Mouse (Mus musculus): Measurements from ENCODE around the gene Sf3b6. TPM values are rescaled to one million over a fixed set of nuclear protein-coding genes. Genes with fewer than 3 reads are reported as not detected.
"Not testable (repeated sequence)": the region's sequence is repeated elsewhere in the genome, so short reads cannot be mapped to it uniquely, and the experiment has no call there.

Sf3b6 gene
- 158 and 166 TPM in 2 replicates for polyA plus RNA-seq (2011; ENCODE audit: insufficient read length, low read depth, missing spikeins)

DNA sequence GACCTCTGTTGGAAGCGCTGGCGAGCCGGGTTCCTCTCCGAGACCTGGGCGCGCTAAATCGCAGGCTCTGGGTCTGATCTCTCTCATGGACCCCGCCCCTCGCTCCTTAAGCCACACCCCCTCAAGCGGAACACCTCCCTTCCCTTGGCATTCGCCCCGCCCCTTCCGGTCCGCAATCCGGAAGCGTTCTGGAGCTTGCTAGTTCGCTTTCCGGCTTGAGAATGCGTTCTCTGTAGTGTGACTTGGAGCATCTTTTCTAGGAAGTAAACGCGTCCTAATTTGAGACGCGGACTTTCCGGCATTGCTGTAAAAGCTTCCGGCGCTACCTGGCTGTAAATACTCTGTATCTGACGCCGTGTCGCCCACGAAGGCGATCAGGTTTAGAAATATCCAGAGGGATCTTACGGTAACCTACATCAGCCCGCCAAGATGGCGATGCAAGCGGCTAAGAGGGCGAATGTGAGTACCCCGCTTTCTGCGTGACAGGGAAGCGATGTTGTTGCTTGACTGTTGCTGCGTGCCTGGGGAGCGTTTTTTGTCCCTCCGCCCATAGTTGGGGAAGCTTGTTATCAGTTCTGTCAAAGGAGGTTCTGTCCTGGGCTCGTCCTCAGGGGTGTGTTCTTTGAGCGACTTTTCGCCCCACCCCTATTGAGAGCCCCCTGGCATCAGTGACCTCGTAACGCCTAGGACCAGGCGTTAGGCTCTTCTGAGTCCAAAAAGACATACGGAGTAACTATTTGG is at the start of gene Sf3b6:
TSS of gene Sf3b6 (plus strand) at position 184 of the 741 bp plus-strand sequence.
- Histone ChIP-seq H3K27ac (ENCODE audit: insufficient read depth, low read length) (peak within 1 kb of the TSS; percentile 68), H3K4me1 (ENCODE audit: control insufficient read depth, insufficient read depth, low read length) (peaks cover 6% of the 10 kb centered on the region), H3K4me3 (ENCODE audit: insufficient read depth, low read length) (peak within 1 kb of the TSS; percentile 80)
- no peak for TF ChIP-seq CTCF (IDR thresholded peaks at IDR 0.05; ENCODE audit: borderline replicate concordance, insufficient read depth, low read length)
- peak; percentile 91 for TF ChIP-seq POLR2A (IDR thresholded peaks at IDR 0.05; ENCODE audit: low read depth, low read length)

DNA sequence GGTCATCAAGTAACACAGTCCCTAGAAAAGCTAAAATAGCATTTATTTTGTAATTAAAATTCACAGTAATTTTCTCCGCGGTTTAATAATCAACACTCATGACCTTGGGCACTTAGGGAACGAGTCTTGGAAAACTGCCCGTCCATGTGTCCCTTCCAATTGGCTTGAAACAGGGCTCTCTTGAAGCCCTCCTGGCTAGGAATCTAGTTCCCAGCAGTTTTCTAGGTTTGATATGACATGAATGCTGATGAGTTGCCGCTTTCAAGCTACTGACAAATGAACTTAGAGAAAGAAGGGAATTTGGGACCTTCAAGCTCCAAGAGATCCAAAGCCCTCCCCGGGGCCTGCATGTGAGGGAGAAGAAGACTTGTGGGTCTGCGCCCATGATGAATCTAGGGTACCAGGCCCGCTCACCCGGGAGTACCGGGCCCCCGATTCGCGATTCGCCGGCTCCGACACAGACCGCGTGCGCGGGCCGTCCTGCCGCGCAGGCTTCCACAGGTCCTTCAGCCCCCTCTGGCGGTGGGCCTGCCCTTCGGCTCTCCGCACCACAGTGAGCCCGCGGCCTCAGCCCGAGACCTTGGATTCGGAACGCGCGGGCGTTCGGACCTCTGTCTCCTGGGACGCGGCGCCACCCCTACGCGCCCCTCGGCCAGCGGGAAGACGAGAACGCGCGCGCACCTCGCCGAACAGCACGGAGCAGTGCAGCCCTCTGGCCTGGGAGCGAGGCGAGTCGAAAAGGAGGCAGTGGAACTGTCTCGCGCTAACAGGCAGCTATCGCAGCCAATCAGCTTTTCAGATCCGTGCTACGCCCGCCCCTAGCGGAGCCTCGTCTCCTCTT is 48.6 kb upstream of the Sf3b6 start, which contains the start of the genes Pfn4 and Fam228b:
TSS of gene Pfn4 (plus strand) at position 531 of the 841 bp plus-strand sequence.
TSS of gene Fam228b (minus strand) at position 776 of the 841 bp plus-strand sequence.
- H3K27ac ChIP-seq (ENCODE audit: insufficient read depth, low read length): peak within 1 kb of the TSS; percentile 48; the same call in 1 of the 2 replicates
- H3K4me3 ChIP-seq (ENCODE audit: insufficient read depth, low read length): peak within 1 kb of the TSS; percentile 37
- TF ChIP-seq POLR2A (IDR thresholded peaks at IDR 0.05; ENCODE audit: low read depth, low read length) (peak; percentile 66), CTCF (IDR thresholded peaks at IDR 0.05; ENCODE audit: borderline replicate concordance, insufficient read depth, low read length) (peak; percentile 83)
- H3K4me1 ChIP-seq (ENCODE audit: control insufficient read depth, insufficient read depth, low read length): no peaks in the 10 kb centered on the region

DNA sequence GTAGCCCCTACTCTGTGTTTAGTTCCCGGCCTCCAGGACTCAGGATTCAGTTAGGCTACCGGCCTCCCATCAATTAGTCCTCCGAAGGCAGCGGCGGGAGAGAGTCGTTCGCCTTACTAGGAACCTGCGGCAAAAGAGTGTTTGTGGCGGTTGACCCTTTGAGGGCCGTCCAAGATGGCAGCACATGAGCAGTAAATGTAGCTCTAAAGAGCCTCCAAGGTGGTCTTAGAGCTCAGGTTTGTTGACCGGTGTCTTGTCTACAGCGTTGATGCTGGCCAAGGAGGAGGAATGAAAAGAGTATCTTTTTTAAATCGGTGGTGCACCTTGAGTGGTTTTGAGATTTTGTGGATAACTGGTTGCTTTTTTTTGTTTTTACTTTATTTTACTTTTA is 48.0 kb upstream of the Sf3b6 start:
- no peaks in the 10 kb centered on the region for H3K4me1 ChIP-seq (ENCODE audit: control insufficient read depth, insufficient read depth, low read length)
- peak; percentile 51; the same call in 1 of the 2 replicates for TF ChIP-seq POLR2A (IDR thresholded peaks at IDR 0.05; ENCODE audit: low read depth, low read length)
- no peak for TF ChIP-seq CTCF (IDR thresholded peaks at IDR 0.05; ENCODE audit: borderline replicate concordance, insufficient read depth, low read length)
- no peak overlapping the region for H3K27ac ChIP-seq (ENCODE audit: insufficient read depth, low read length)
- peak overlapping the region; percentile 36 for H3K4me3 ChIP-seq (ENCODE audit: insufficient read depth, low read length)

DNA sequence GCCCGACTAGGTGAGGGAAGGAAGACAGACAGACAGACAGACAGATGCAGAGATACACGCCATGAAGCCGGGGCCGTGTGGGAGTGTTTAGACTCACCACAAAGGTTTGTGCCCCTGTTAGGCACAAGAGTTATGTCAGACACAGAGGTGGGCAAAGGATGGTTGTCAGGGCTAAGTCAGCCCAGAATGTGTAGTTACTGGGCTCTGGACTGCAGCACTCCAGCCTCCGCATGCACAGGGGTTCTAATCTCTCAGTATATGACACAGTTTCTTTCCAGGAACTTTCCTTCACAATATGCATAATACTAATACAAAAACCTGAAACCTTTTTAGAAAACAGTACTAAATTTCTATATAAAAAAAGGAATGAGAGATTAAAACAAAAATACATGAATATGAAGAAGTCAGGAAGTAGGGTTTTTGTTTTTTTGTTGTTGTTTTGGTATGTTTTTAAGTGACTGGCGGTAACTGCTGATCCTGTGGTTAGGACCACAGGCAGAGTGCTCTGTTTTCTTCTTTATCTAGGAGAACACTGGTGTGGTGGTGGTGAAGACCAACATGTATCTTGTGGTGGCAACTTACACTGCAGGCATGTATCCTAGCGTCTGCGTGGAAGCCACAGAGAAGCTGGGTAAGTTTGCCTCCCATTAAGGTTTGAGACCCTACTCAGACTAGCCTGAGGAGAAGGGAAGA is 42.3 kb upstream of the Sf3b6 start:
- Histone ChIP-seq H3K4me1 (ENCODE audit: control insufficient read depth, insufficient read depth, low read length) (no peaks in the 10 kb centered on the region), H3K4me3 (ENCODE audit: insufficient read depth, low read length) (no peak overlapping the region), H3K27ac (ENCODE audit: insufficient read depth, low read length) (no peak overlapping the region)
- no peak for TF ChIP-seq CTCF (IDR thresholded peaks at IDR 0.05; ENCODE audit: borderline replicate concordance, insufficient read depth, low read length)
- no peak for TF ChIP-seq POLR2A (IDR thresholded peaks at IDR 0.05; ENCODE audit: low read depth, low read length)

DNA sequence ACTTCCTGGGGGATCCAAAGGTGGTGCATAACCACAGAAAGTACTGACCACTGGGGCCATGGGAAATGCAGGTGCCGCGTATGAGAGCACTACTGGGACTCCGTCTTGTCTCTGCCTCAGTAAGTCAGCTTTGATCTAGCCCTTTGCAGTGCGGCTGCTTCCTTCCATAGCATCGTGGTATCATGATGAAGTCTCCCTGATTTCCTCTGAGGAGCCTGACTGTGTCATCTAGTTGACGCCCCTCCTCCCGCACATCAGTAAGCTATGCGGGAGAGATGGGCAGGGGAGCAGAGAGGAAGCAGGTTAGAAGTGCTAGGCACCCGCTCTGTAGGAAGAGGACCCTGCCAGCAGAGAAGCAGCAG is 41.8 kb upstream of the Sf3b6 start:
- Histone ChIP-seq H3K4me1 (ENCODE audit: control insufficient read depth, insufficient read depth, low read length) (no peaks in the 10 kb centered on the region), H3K4me3 (ENCODE audit: insufficient read depth, low read length) (no peak overlapping the region), H3K27ac (ENCODE audit: insufficient read depth, low read length) (no peak overlapping the region)
- no peak for TF ChIP-seq POLR2A (IDR thresholded peaks at IDR 0.05; ENCODE audit: low read depth, low read length)
- TF ChIP-seq CTCF (IDR thresholded peaks at IDR 0.05; ENCODE audit: borderline replicate concordance, insufficient read depth, low read length): no peak

DNA sequence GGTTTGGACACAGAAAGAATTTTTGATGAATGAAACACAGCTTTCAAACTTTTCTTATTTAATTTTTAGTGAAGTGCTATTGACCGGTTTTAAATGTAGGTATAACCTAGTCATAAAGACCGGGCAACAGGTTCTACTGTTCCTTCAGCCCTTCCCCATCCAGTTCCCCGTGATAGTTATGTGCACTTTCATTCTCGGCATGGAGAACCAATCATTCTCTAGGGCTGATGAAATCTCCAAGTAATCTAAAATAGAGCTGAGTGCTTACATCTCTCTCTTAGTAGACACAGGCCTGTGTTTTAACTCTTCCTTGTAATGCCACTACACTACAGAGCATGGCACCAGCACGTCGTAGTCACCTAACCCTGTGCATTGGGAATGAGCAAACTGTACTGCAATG is 39.6 kb upstream of the Sf3b6 start:
- Histone ChIP-seq H3K4me1 (ENCODE audit: control insufficient read depth, insufficient read depth, low read length) (no peaks in the 10 kb centered on the region), H3K27ac (ENCODE audit: insufficient read depth, low read length) (no peak overlapping the region; the same call in 1 of the 2 replicates), H3K4me3 (ENCODE audit: insufficient read depth, low read length) (no peak overlapping the region)
- TF ChIP-seq CTCF (IDR thresholded peaks at IDR 0.05; ENCODE audit: borderline replicate concordance, insufficient read depth, low read length): no peak
- TF ChIP-seq POLR2A (IDR thresholded peaks at IDR 0.05; ENCODE audit: low read depth, low read length): no peak

DNA sequence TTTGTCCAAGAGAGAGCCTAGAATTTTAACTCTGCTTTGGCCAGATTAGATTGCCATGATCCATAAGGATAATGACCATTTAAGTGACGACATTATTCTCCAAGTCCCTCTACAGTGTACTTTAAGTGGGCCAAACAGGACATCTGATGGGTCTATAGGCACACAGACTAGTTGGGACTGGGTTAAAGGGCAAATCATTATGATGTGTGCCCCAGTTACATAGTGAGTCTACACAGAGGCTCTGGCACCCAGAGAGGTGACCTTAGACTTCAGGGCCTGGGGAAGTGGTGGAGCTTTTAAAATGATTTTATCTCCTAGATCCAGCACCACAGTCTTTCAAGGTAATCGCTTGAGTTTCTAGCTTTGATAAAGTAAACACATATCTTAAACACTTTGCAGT is 37.1 kb upstream of the Sf3b6 start:
- Histone ChIP-seq H3K4me1 (ENCODE audit: control insufficient read depth, insufficient read depth, low read length) (no peaks in the 10 kb centered on the region), H3K4me3 (ENCODE audit: insufficient read depth, low read length) (no peak overlapping the region), H3K27ac (ENCODE audit: insufficient read depth, low read length) (no peak overlapping the region)
- no peak for TF ChIP-seq CTCF (IDR thresholded peaks at IDR 0.05; ENCODE audit: borderline replicate concordance, insufficient read depth, low read length)
- TF ChIP-seq POLR2A (IDR thresholded peaks at IDR 0.05; ENCODE audit: low read depth, low read length): no peak

- H3K4me3 ChIP-seq (ENCODE audit: insufficient read depth, low read length): no peak overlapping the region
- no peak overlapping the region for H3K27ac ChIP-seq (ENCODE audit: insufficient read depth, low read length)
- H3K4me1 ChIP-seq (ENCODE audit: control insufficient read depth, insufficient read depth, low read length): no peaks in the 10 kb centered on the region
- TF ChIP-seq POLR2A (IDR thresholded peaks at IDR 0.05; ENCODE audit: low read depth, low read length) (no peak), CTCF (IDR thresholded peaks at IDR 0.05; ENCODE audit: borderline replicate concordance, insufficient read depth, low read length) (no peak)
Observed at GRCm38 (mm10) chr12:4781270-4781669, 36.1 kb upstream of the Sf3b6 start.

GRCm38 (mm10) chr12:4781725-4782404 is 35.5 kb upstream of the Sf3b6 start:
- H3K27ac ChIP-seq (ENCODE audit: insufficient read depth, low read length); H3K4me1 ChIP-seq (ENCODE audit: control insufficient read depth, insufficient read depth, low read length); H3K4me3 ChIP-seq (ENCODE audit: insufficient read depth, low read length): not testable (repeated sequence)
